Mouse (Mus musculus): ENCODE measurements at regions not wholly inside any gene's neighbourhood (a gene's known extent, or its start where the extent isn't known, plus 50 kb on each side); places are given as distances from the start of the nearest gene placed in this dataset.

GRCm38 (mm10) chr12:110385031-110385430 is 61.9 kb upstream of the Ppp2r5c start:
- Histone ChIP-seq H3K27me3 (replicated peaks) (peaks cover 22% of the 10 kb centered on the region), H3K4me2 (ENCODE audit: insufficient read depth, low read depth, poor library complexity, severe bottlenecking) (no peak overlapping the region), H3K9ac (ENCODE audit: insufficient read depth, low read depth) (no peak overlapping the region), H3K27ac (ENCODE audit: insufficient read depth, low read depth) (no peak overlapping the region), H3K4me1 (ENCODE audit: control insufficient read depth in 1 of 2, insufficient read depth in 2 of 2) (peaks cover 4 to 13% of the 10 kb centered on the region in 2 experiments; a peak in 3 of 4 replicates), H3K36me3 (replicated peaks in 1 of 2; ENCODE audit: control insufficient read depth in 1 of 2, insufficient read depth in 1 of 2, low read length in 1 of 2) (no peaks in the 10 kb centered on the region), H3K79me2 (replicated peaks; ENCODE audit: control insufficient read depth, extremely low read depth, insufficient read depth, poor library complexity, severe bottlenecking) (no peaks in the 10 kb centered on the region), H3K4me3 (replicated peaks in 1 of 3; ENCODE audit: low read depth in 2 of 3, low read length in 2 of 3, poor library complexity in 1 of 3) (no peak overlapping the region), H3K9me3 (replicated peaks; ENCODE audit: low read length) (no peaks in the 10 kb centered on the region)
- in situ Hi-C loops (cut with MboI; ENCODE audit: low pct_ligation_motif_present, low pct_unique_long_range_greater_than_20kb, low sequenced_read_pairs) = loop anchor here (25.0 kb wide), 1 partner anchor 348 kb away; no protein-coding TSS in a partner anchor
- TF ChIP-seq BHLHE40 (IDR thresholded peaks at IDR 0.05; ENCODE audit: low read depth, low read length) = no peak
- no peak for TF ChIP-seq MYC (IDR thresholded peaks at IDR 0.05; ENCODE audit: low read depth, low read length)
- no peak for TF ChIP-seq ZMIZ1 (IDR thresholded peaks at IDR 0.05; ENCODE audit: low read depth, low read length)
- TF ChIP-seq RAD21 (IDR thresholded peaks at IDR 0.05; ENCODE audit: low read depth, low read length) = no peak
- TF ChIP-seq POLR2A (IDR thresholded peaks at IDR 0.05; ENCODE audit: low read depth, low read length) = no peak
- dilution Hi-C loops (cut with MboI; ENCODE audit: extremely low pct_ligation_motif_present, extremely low pct_unique_long_range_greater_than_20kb, low sequenced_read_pairs) = no loop called here
- no peak for DNase-seq (ENCODE audit: extremely low read depth)

- dilution Hi-C loops (cut with MboI; ENCODE audit: extremely low pct_ligation_motif_present, extremely low pct_unique_long_range_greater_than_20kb, low sequenced_read_pairs) = no loop called here
- TF ChIP-seq JUN (IDR thresholded peaks at IDR 0.05; ENCODE audit: insufficient read depth, low read depth, low read length) = no peak
- no peak for TF ChIP-seq ZC3H11A (IDR thresholded peaks at IDR 0.05; ENCODE audit: low read depth, low read length)
- TF ChIP-seq MAX (IDR thresholded peaks at IDR 0.05; ENCODE audit: low read length) = no peak
- no peak for TF ChIP-seq HCFC1 (IDR thresholded peaks at IDR 0.05; ENCODE audit: low read depth, low read length)
- no peak for TF ChIP-seq ZMIZ1 (IDR thresholded peaks at IDR 0.05; ENCODE audit: low read depth, low read length)
- no peak for TF ChIP-seq ETS1 (conservative IDR thresholded peaks at IDR 0.05; ENCODE audit: low read depth, low read length)
- no peak for TF ChIP-seq RAD21 (IDR thresholded peaks at IDR 0.05; ENCODE audit: low read depth, low read length)
Measured at GRCm38 (mm10) chr12:110385801-110386599, 60.9 kb upstream of the Ppp2r5c start.

GRCm38 (mm10) chr12:110387056-110387455 is 59.9 kb upstream of the Ppp2r5c start:
- TF ChIP-seq MYC (IDR thresholded peaks at IDR 0.05; ENCODE audit: low read depth, low read length) = no peak
- TF ChIP-seq MXI1 (IDR thresholded peaks at IDR 0.05; ENCODE audit: low read depth, low read length) = no peak
- no peak for TF ChIP-seq NRF1 (IDR thresholded peaks at IDR 0.05; ENCODE audit: low read depth, low read length)
- TF ChIP-seq ETS1 (conservative IDR thresholded peaks at IDR 0.05; ENCODE audit: low read depth, low read length) = no peak
- TF ChIP-seq TBP (conservative IDR thresholded peaks at IDR 0.05; ENCODE audit: low read depth, low read length) = no peak
- no peak for TF ChIP-seq BHLHE40 (IDR thresholded peaks at IDR 0.05; ENCODE audit: low read depth, low read length)
- TF ChIP-seq SIN3A (IDR thresholded peaks at IDR 0.05; ENCODE audit: low read length) = no peak
- TF ChIP-seq MAZ (IDR thresholded peaks at IDR 0.05; ENCODE audit: low read depth, low read length) = no peak
- TF ChIP-seq RAD21 (IDR thresholded peaks at IDR 0.05; ENCODE audit: low read depth, low read length) = no peak
- TF ChIP-seq USF1 (IDR thresholded peaks at IDR 0.05; ENCODE audit: low read depth, low read length) = no peak
- no peak for TF ChIP-seq TCF12 (IDR thresholded peaks at IDR 0.05; ENCODE audit: low read depth, low read length)
- TF ChIP-seq KAT2A (IDR thresholded peaks at IDR 0.05; ENCODE audit: insufficient replicate concordance, low read length) = no peak
- TF ChIP-seq CTCF (conservative IDR thresholded peaks at IDR 0.05 in 1 of 2, IDR thresholded peaks at IDR 0.05 in 1 of 2; ENCODE audit: low read depth in 2 of 2, low read length in 2 of 2) = no peak
- dilution Hi-C loops (cut with MboI; ENCODE audit: extremely low pct_ligation_motif_present, extremely low pct_unique_long_range_greater_than_20kb, low sequenced_read_pairs) = no loop called here
- H3K27me3 ChIP-seq (replicated peaks) = peaks cover 13% of the 10 kb centered on the region
- H3K27ac ChIP-seq (ENCODE audit: insufficient read depth, low read depth) = no peak overlapping the region
- peaks cover 0 to 4% of the 10 kb centered on the region in 2 experiments; a peak in 1 of 4 replicates for H3K4me1 ChIP-seq (ENCODE audit: control insufficient read depth in 1 of 2, insufficient read depth in 2 of 2)
- H3K9ac ChIP-seq (ENCODE audit: insufficient read depth, low read depth) = no peak overlapping the region
- H3K79me2 ChIP-seq (replicated peaks; ENCODE audit: control insufficient read depth, extremely low read depth, insufficient read depth, poor library complexity, severe bottlenecking) = no peaks in the 10 kb centered on the region
- no peaks in the 10 kb centered on the region for H3K9me3 ChIP-seq (replicated peaks; ENCODE audit: low read length)
- DNase-seq (ENCODE audit: extremely low read depth) = no peak
- in situ Hi-C loops (cut with MboI; ENCODE audit: low pct_ligation_motif_present, low pct_unique_long_range_greater_than_20kb, low sequenced_read_pairs) = loop anchor here (25.0 kb wide), 1 partner anchor 350 kb away; no protein-coding TSS in a partner anchor
- no peak overlapping the region for H3K4me3 ChIP-seq (replicated peaks in 1 of 3; ENCODE audit: low read depth in 2 of 3, low read length in 2 of 3, poor library complexity in 1 of 3)
- no peaks in the 10 kb centered on the region for H3K36me3 ChIP-seq (replicated peaks in 1 of 2; ENCODE audit: control insufficient read depth in 1 of 2, insufficient read depth in 1 of 2, low read length in 1 of 2)
- H3K4me2 ChIP-seq (ENCODE audit: insufficient read depth, low read depth, poor library complexity, severe bottlenecking) = no peak overlapping the region

More at GRCm38 (mm10) chr12:110385801-110386599, 60.9 kb upstream of the Ppp2r5c start:
- Histone ChIP-seq H3K4me2 (ENCODE audit: insufficient read depth, low read depth, poor library complexity, severe bottlenecking) (no peak overlapping the region), H3K27ac (ENCODE audit: insufficient read depth, low read depth) (no peak overlapping the region), H3K4me3 (replicated peaks in 1 of 3; ENCODE audit: low read depth in 2 of 3, low read length in 2 of 3, poor library complexity in 1 of 3) (no peak overlapping the region), H3K79me2 (replicated peaks; ENCODE audit: control insufficient read depth, extremely low read depth, insufficient read depth, poor library complexity, severe bottlenecking) (no peaks in the 10 kb centered on the region), H3K27me3 (replicated peaks) (peaks cover 17% of the 10 kb centered on the region), H3K36me3 (replicated peaks in 1 of 2; ENCODE audit: control insufficient read depth in 1 of 2, insufficient read depth in 1 of 2, low read length in 1 of 2) (no peaks in the 10 kb centered on the region), H3K9me3 (replicated peaks; ENCODE audit: low read length) (no peaks in the 10 kb centered on the region), H3K4me1 (ENCODE audit: control insufficient read depth in 1 of 2, insufficient read depth in 2 of 2) (peaks cover 3 to 11% of the 10 kb centered on the region in 2 experiments; a peak in 3 of 4 replicates), H3K9ac (ENCODE audit: insufficient read depth, low read depth) (no peak overlapping the region)
- in situ Hi-C loops (cut with MboI; ENCODE audit: low pct_ligation_motif_present, low pct_unique_long_range_greater_than_20kb, low sequenced_read_pairs) = loop anchor here (25.0 kb wide), 1 partner anchor 349 kb away; no protein-coding TSS in a partner anchor
- DNase-seq (ENCODE audit: extremely low read depth) = no peak
